Mouse (Mus musculus) heart, postnatal 0 days (tissue): Measurements from ENCODE around the gene Rab25. TPM values are rescaled to one million over a fixed set of nuclear protein-coding genes. Genes with fewer than 3 reads are reported as not detected.

Experiments used
- ATAC-seq: fragments of 200-750 bp; cut with Nextera tagmentation; 2 replicates; pipeline ENCODE4 v1.8.0; 2017; ENCODE audit warnings: low read depth, moderate number of reproducible peaks, moderate library complexity; ENCODE audit not compliant: insufficient read depth
- DNase-seq: peaks from one replicate; pipeline ENCODE4 v3.0.0-alpha.2; 2016; ENCODE audit warnings: low spot score
- H3K27ac ChIP-seq: fragments of 300-500 bp; sonication (generic); 2 replicates; pipeline ENCODE4 v1.5.1; 2014; ENCODE audit warnings: low read depth, mild to moderate bottlenecking
- H3K27me3 ChIP-seq: fragments of 300-500 bp; sonication (generic); 2 replicates; pipeline ENCODE4 v1.6.1; 2014; ENCODE audit warnings: low read length, mixed read lengths; ENCODE audit not compliant: control insufficient read depth, insufficient read depth
- H3K36me3 ChIP-seq: fragments of 300-500 bp; sonication (generic); replicated peaks from 2 replicates; pipeline ENCODE4 v1.6.1; 2014; ENCODE audit warnings: low read length, mixed read lengths; ENCODE audit not compliant: control insufficient read depth, insufficient read depth
- H3K4me1 ChIP-seq: fragments of 300-500 bp; sonication (generic); 2 replicates; pipeline ENCODE4 v1.6.1; 2014; ENCODE audit warnings: antibody characterized with exemption; ENCODE audit not compliant: control insufficient read depth, insufficient read depth
- H3K4me2 ChIP-seq: fragments of 300-500 bp; sonication (generic); 2 replicates; pipeline ENCODE4 v1.6.1; 2014; ENCODE audit warnings: low read depth, mild to moderate bottlenecking, low read length, moderate library complexity
- H3K4me3 ChIP-seq: fragments of 300-500 bp; sonication (generic); 2 replicates; pipeline ENCODE4 v1.5.1; 2014; ENCODE audit warnings: low read depth, low read length
- H3K9ac ChIP-seq: fragments of 300-500 bp; sonication (generic); replicated peaks from 2 replicates; pipeline ENCODE4 v1.6.1; 2014; ENCODE audit warnings: low read depth, low read length, mixed read lengths
- H3K9me3 ChIP-seq: fragments of 300-500 bp; sonication (generic); replicated peaks from 2 replicates; pipeline ENCODE4 v1.6.1; 2016; ENCODE audit warnings: low read length; ENCODE audit not compliant: control insufficient read depth
- CTCF ChIP-seq: IDR thresholded peaks from 2 replicates; pipeline ENCODE4 v1.5.1; 2016; ENCODE audit warnings: antibody characterized with exemption, control low read depth, low read depth
- EP300 ChIP-seq: IDR thresholded peaks from 2 replicates; pipeline ENCODE4 v1.6.1; 2016; ENCODE audit warnings: antibody characterized with exemption, low read depth
- WGBS: fragments of 180-500 bp; shearing (Covaris S2); extraction: QIAGEN DNeasy Blood & Tissue Kit; methylation state at CpG from one replicate; pipeline ENCODE4 v1.1.7; 2014; 5-methylcytosine and 5-hydroxymethylcytosine counted together
- polyA plus RNA-seq: library from polyadenylated mRNA; unstranded; fragments of >200 nt; fragmentation: Nextera tagmentation; extraction: Ambion mirVana; gene quantifications from 2 replicates; pipeline ENCODE4 v1.2.1, GENCODE M21; 2015
- total RNA-seq: library from RNA; depleted of rRNA; stranded (reverse); fragments of >200 nt; gene quantifications from 2 replicates; pipeline ENCODE4 v1.2.3, GENCODE M21; 2014; ENCODE audit warnings: low replicate concordance

Rab25 gene
- total and polyA plus RNA-seq, 2 experiments from 2014 or later, result 2.5 TPM; not detected in 1

DNA sequence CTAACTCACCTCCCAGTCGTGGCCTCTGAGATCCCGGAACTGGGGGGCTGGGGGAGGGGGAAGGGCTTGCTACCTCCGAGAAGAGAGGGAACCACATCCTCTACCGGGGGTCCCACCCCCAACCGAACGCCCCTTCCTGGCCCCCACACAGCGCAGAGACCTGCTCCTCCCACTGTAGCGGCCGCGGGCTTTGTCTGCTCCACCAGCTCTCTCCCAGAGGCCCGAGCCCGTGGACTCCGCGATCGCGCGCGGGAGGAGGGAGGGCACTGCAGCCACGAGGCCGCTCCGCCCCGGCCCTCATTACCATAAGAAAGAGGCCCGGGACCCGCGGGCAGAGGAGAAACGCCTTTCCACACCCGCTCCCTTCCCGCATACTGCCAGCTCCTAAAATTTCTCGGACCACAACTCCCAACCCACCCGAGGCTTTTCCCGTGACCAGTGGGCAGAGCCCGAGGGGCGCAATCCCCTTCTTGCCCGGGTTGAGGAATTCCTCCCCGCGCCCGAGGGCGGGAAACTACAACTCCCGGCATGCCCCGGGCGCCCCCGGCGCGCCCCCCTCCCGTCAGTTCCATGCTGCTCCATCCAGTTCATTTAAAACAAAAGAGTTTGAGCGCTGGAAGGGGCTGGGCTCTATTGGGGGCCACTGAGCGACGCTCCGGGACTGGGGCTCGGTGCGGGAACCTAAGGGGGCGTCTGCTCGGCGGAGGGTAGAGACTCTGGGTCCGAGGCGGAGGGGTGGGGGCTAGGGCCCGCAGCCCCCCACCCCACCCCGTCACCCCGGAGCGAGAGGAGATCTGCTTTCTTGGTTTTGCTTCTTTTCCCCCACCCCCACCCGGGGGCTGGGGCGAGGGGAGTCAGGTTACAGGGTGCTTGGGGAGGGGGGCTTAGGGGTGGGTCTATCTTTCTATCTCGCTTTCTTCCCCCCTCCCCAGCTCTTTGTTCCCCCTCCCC, 16.5 kb downstream of the Rab25 start:
- H3K4me3 ChIP-seq, result peak overlapping the region; percentile 90
- DNase-seq, result peak; percentile 71
- no peaks in the 10 kb centered on the region for H3K36me3 ChIP-seq
- H3K4me1 ChIP-seq, result peaks cover 42% of the 10 kb centered on the region
- H3K27ac ChIP-seq, result peak overlapping the region; percentile 76
- no peaks in the 10 kb centered on the region for H3K9me3 ChIP-seq
- under 1% methylated on average over 43 of the region's 63 CpGs for WGBS
- peak overlapping the region; percentile 72 for H3K9ac ChIP-seq
- H3K27me3 ChIP-seq, result no peaks in the 10 kb centered on the region
- peak overlapping the region; percentile 99 for H3K4me2 ChIP-seq
- peak; percentile 82 for ATAC-seq
- no peak for TF ChIP-seq EP300
- no peak for TF ChIP-seq CTCF

DNA sequence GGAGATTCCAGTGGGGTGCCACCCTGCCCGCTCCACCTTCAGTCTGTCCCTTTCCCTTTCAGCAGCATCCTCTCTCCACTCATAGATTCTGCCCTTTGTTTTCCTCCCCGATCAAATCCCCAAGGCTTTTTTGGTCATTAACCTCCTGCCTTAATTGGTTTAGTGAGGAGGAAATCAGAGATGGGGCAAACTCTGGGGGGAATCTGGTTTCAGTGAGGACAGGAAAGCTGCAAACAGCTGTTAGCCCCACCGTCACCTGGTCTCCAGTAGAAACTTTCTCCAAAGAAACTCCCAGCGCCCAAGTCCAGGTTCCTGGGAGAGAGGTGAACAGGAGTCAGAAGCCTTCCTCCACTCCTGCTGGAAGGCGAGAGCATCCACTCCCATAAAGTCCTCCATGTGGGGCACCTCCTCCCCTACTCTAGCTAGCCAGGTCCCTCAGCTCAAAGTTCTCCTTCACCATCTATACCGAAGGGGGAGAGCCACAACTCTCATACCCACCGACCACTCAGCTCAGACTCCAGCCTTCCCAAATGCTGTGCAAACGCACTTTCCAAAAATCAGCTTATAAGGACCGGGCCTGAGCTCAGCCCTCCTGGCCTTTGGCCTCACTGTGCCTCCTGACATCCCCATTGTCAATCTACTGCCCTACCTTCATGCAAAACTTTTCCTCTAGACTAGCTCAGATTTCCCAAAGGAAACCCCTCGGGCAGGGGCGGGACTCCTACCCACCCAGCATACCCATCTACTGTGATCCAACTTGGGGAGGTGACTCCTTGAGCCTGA, 17.8 kb downstream of the Rab25 start:
- Histone ChIP-seq H3K4me1 (peaks cover 40% of the 10 kb centered on the region), H3K27ac (peak overlapping the region; percentile 76; the same call in 1 of the 2 replicates), H3K4me2 (peak overlapping the region; percentile 99), H3K9me3 (no peaks in the 10 kb centered on the region), H3K9ac (peak overlapping the region; percentile 40; the same call in 1 of the 2 replicates), H3K36me3 (no peaks in the 10 kb centered on the region; the same call in 1 of the 2 replicates), H3K27me3 (no peaks in the 10 kb centered on the region), H3K4me3 (peak overlapping the region; percentile 90)
- DNase-seq (no peak), ATAC-seq (no peak)
- TF ChIP-seq EP300, result no peak
- TF ChIP-seq CTCF, result no peak
- WGBS, result 34% methylated on average over 11 of the region's 11 CpGs

DNA sequence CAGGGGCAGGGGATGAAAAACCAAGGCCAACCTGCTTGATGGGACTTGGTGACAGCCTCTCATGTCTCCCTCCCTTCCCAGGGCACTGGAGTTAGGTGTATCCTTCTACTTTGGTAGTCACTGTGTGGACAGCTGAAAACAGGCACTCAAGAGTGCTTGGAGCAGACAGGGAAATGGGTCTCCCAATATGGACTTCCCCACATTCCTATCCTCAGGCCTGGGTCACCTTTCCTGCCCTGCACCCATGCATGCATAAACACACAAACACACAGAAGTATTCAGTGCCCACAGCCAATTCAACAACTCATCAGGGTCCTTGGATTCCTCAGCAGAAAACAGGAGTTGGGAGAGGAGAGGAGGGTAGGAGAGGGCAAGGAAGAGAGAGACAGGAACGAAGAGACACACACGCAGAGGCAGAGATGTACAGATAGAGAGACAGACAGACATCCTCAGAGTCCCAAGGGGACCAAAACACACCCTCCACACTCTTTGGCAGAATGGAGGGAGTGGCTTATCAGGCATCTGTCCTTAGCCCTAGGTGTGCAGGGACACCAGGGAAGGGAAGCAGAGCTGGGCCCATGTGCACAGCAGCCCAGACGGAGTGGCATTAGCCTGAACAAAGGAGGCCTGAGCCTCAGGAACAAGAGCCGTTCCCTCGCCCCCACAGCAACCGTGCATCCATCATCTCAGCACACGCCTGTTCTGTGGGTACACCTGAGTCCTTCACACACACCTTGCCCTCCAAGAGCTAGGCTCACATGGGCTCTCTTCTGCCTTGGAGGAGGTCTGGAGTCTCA, 18.7 kb downstream of the Rab25 start:
- Histone ChIP-seq H3K36me3 (no peaks in the 10 kb centered on the region; the same call in 1 of the 2 replicates), H3K4me1 (peaks cover 40% of the 10 kb centered on the region), H3K4me2 (0 out of 2 replicates have a peak overlapping the region, but pooled peaks have one; percentile 4), H3K27ac (no peak overlapping the region), H3K9me3 (no peaks in the 10 kb centered on the region), H3K4me3 (no peak overlapping the region), H3K27me3 (no peaks in the 10 kb centered on the region), H3K9ac (no peak overlapping the region)
- WGBS, result 40% methylated on average over 7 of the region's 7 CpGs
- DNase-seq (no peak), ATAC-seq (no peak)
- TF ChIP-seq CTCF (no peak), EP300 (no peak)

DNA sequence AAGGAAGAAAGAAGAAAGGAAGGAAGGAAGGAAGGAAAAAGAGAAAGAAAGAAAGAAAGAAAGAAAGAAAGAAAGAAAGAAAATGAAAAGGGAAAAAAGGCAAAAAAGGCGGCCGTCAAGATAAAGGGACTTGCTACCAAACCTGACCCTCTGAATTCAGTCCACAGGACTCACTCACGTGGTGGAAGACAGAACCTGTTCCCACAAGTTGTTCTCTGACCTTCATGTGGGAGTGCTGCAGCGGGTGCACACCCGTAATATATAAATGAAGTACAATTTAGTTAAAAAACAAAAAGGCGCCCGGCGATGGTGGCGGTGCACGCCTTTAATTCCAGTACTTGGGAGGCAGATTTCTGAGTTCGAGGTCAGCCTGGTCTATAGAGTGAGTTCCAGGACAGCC, 19.5 kb downstream of the Rab25 start:
- Histone ChIP-seq H3K36me3 (no peaks in the 10 kb centered on the region; the same call in 1 of the 2 replicates), H3K4me3 (no peak overlapping the region), H3K4me2 (no peak overlapping the region), H3K27me3 (no peaks in the 10 kb centered on the region), H3K27ac (no peak overlapping the region), H3K9me3 (no peaks in the 10 kb centered on the region), H3K9ac (no peak overlapping the region), H3K4me1 (peaks cover 36% of the 10 kb centered on the region)
- DNase-seq (no peak), ATAC-seq (no peak)
- 90% methylated on average over 11 of the region's 11 CpGs for WGBS
- TF ChIP-seq EP300 (no peak), CTCF (no peak)

DNA sequence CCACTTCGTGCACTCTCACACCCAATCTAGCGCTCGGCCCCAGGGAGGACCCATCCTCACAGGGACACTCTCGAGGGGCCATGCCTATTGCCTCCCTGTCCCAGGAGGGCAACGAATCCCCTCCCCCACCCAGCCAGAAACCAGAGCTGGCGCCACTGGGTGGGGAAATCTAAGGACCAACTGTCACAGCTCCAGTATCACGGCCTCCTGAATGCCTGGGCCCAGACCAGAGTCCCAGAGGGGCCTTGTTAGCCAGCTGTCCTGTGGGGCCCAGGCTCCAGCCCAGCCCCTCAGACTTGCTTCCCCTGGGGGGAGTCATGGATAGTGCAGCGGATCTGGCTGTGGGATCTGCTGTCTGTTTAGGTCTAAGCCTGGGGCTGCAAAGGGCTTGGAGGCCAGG, 20.5 kb downstream of the Rab25 start:
- TF ChIP-seq EP300, result no peak
- no peak for TF ChIP-seq CTCF
- no peak overlapping the region for H3K4me2 ChIP-seq
- DNase-seq (no peak), ATAC-seq (no peak)
- no peaks in the 10 kb centered on the region for H3K27me3 ChIP-seq
- H3K4me3 ChIP-seq, result no peak overlapping the region
- H3K36me3 ChIP-seq, result no peaks in the 10 kb centered on the region; the same call in 1 of the 2 replicates
- peaks cover 28% of the 10 kb centered on the region for H3K4me1 ChIP-seq
- WGBS, result 21% methylated on average over 8 of the region's 8 CpGs
- no peak overlapping the region for H3K27ac ChIP-seq
- peak overlapping the region; percentile 40; the same call in 1 of the 2 replicates for H3K9ac ChIP-seq
- no peaks in the 10 kb centered on the region for H3K9me3 ChIP-seq
